10 mouse cellular contexts compared by ENCODE assay signal in the genomic region with DNA sequence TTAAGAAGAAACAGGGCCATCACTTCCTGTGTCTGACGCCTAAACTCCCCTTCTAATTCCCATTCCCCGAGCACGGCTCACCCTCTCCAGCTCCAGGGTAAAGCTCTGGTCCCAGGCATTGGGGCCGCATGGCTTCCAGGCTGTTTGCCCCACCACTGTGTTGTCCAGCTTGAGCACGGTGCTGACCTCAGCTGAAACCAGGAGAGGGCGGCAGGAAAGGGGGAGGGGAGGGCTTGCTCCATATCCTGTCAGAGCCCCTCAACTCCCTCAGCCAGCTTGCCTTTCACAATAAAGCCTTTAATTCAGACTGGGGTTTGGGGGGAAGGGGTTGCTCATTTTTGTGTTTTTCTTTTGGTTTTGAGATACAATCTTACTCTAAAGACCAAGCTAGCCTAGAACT. TPM values are rescaled to one million over a fixed set of nuclear protein-coding genes. Genes with fewer than 3 reads are reported as not detected.
DNase-seq lines count a peak whose midpoint lies in the region; ATAC-seq and TF ChIP-seq lines count a peak whose summit lies in the region.
"Had no signal": no experiment of that assay in that cellular context is flagged by ENCODE, and none has a peak within 500 bp of the region (broad histone marks: within the 10 kb centered on the region; RNA-seq: fewer than 3 reads in every experiment).

No protein-coding gene starts in this region.

- H3K27ac ChIP-seq in heart, postnatal 0 days (ENCODE audit: low read depth): no peak overlapping the region; the same call in 1 of the 2 replicates
- H3K27ac ChIP-seq in heart, adult 2 months: no peak overlapping the region
- H3K27ac ChIP-seq in midbrain, embryonic 10.5 days (replicated peaks): 0 out of 2 replicates have a peak overlapping the region, but pooled peaks have one; percentile 19
- no peak overlapping the region for H3K27ac ChIP-seq in midbrain, embryonic 14.5 days (replicated peaks; ENCODE audit: low read depth, low read length)
- peak overlapping the region; percentile 86 for H3K27ac ChIP-seq in limb, embryonic 13.5 days

- no peak for TF ChIP-seq POLR2A in heart, adult 2 months (IDR thresholded peaks at IDR 0.05; ENCODE audit: insufficient read depth, low read depth, low read length)

- peak; percentile 39; the same call in 1 of the 2 replicates for ATAC-seq in heart, postnatal 0 days (ENCODE audit: insufficient read depth, low read depth)
- ATAC-seq in midbrain, embryonic 14.5 days (ENCODE audit: low FRiP score, low TSS enrichment): no peak
- ATAC-seq in limb, embryonic 13.5 days (ENCODE audit: low FRiP score, low read depth): peak; percentile 73

- WGBS in heart, postnatal 0 days: 30% methylated on average over 6 of the region's 6 CpGs
- WGBS in heart, adult 2 months: 35% methylated on average over 6 of the region's 6 CpGs
- WGBS in midbrain, embryonic 10.5 days: 37% methylated on average over 6 of the region's 6 CpGs
- WGBS in midbrain, embryonic 14.5 days: 40% methylated on average over 6 of the region's 6 CpGs
- WGBS in limb, embryonic 13.5 days: 6% methylated on average over 6 of the region's 6 CpGs

- no peak for DNase-seq in heart, postnatal 0 days (ENCODE audit: low spot score)
- DNase-seq in heart, adult 2 months: no peak
- DNase-seq in midbrain, embryonic 10.5 days (ENCODE audit: low spot score): no peak
- no peak for DNase-seq in midbrain, embryonic 14.5 days
- DNase-seq in yolk sac, embryonic 10.5 days (ENCODE audit: low spot score): peak; percentile 68
- DNase-seq in retina, embryonic 14.5 days (ENCODE audit: low spot score): no peak
- no peak for DNase-seq in urinary bladder, postnatal 10 days (ENCODE audit: low spot score)
- DNase-seq: right cerebral cortex, postnatal 4 days; thymus, postnatal 4 days had no signal

- no peak for TF ChIP-seq CTCF in heart, postnatal 0 days (IDR thresholded peaks at IDR 0.05; ENCODE audit: low read depth)
- no peak for TF ChIP-seq CTCF in heart, adult 2 months (IDR thresholded peaks at IDR 0.05)

- H3K4me1 ChIP-seq in heart, postnatal 0 days (ENCODE audit: control insufficient read depth, insufficient read depth): no peaks in the 10 kb centered on the region; the same call in 1 of the 2 replicates
- no peaks in the 10 kb centered on the region for H3K4me1 ChIP-seq in heart, adult 2 months (ENCODE audit: control insufficient read depth, insufficient read depth, low read length)
- no peaks in the 10 kb centered on the region for H3K4me1 ChIP-seq in midbrain, embryonic 10.5 days
- no peaks in the 10 kb centered on the region for H3K4me1 ChIP-seq in midbrain, embryonic 14.5 days (ENCODE audit: control insufficient read depth, insufficient read depth, low read length)
- H3K4me1 ChIP-seq in limb, embryonic 13.5 days: peaks cover 19% of the 10 kb centered on the region

- H3K36me3 ChIP-seq in heart, postnatal 0 days (replicated peaks; ENCODE audit: control insufficient read depth, insufficient read depth, low read length): peaks cover 82% of the 10 kb centered on the region
- H3K36me3 ChIP-seq in heart, adult 2 months (ENCODE audit: control insufficient read depth, insufficient read depth, low read length): no peaks in the 10 kb centered on the region
- peaks cover 92% of the 10 kb centered on the region for H3K36me3 ChIP-seq in midbrain, embryonic 10.5 days
- H3K36me3 ChIP-seq in midbrain, embryonic 14.5 days (ENCODE audit: control insufficient read depth, insufficient read depth, low read length): peaks cover 86% of the 10 kb centered on the region
- peaks cover 87% of the 10 kb centered on the region for H3K36me3 ChIP-seq in limb, embryonic 13.5 days

- no peak overlapping the region for H3K4me3 ChIP-seq in heart, postnatal 0 days (ENCODE audit: low read depth, low read length)
- H3K4me3 ChIP-seq in heart, adult 2 months: no peak overlapping the region
- no peak overlapping the region for H3K4me3 ChIP-seq in midbrain, embryonic 10.5 days
- H3K4me3 ChIP-seq in midbrain, embryonic 14.5 days (replicated peaks; ENCODE audit: low read depth, low read length): no peak overlapping the region
- peak overlapping the region; percentile 15; the same call in 1 of the 2 replicates for H3K4me3 ChIP-seq in limb, embryonic 13.5 days

- H3K9me3 ChIP-seq in heart, postnatal 0 days (replicated peaks; ENCODE audit: control insufficient read depth, low read length): no peaks in the 10 kb centered on the region
- H3K9me3 ChIP-seq in midbrain, embryonic 10.5 days (replicated peaks): no peaks in the 10 kb centered on the region
- H3K9me3 ChIP-seq in midbrain, embryonic 14.5 days (ENCODE audit: control insufficient read depth, low read length): no peaks in the 10 kb centered on the region
- no peaks in the 10 kb centered on the region for H3K9me3 ChIP-seq in limb, embryonic 13.5 days

- no peak overlapping the region for H3K4me2 ChIP-seq in heart, postnatal 0 days (ENCODE audit: low read depth, low read length)
- no peak overlapping the region for H3K4me2 ChIP-seq in midbrain, embryonic 14.5 days (ENCODE audit: low read length)
- H3K4me2 ChIP-seq in limb, embryonic 13.5 days (replicated peaks): peak overlapping the region; percentile 46

- intact Hi-C loops in heart, adult 2 months (cut with DNase I): no loop called here

- H3K9ac ChIP-seq in heart, postnatal 0 days (replicated peaks; ENCODE audit: low read depth, low read length): no peak overlapping the region
- H3K9ac ChIP-seq in heart, adult 2 months (ENCODE audit: low read depth, low read length): no peak overlapping the region
- no peak overlapping the region for H3K9ac ChIP-seq in midbrain, embryonic 14.5 days (replicated peaks; ENCODE audit: low read length)
- no peak overlapping the region; the same call in 1 of the 2 replicates for H3K9ac ChIP-seq in limb, embryonic 13.5 days

- no peaks in the 10 kb centered on the region for H3K79me2 ChIP-seq in heart, adult 2 months (replicated peaks; ENCODE audit: control insufficient read depth, insufficient read depth, low read length)

- TF ChIP-seq EP300 in heart, postnatal 0 days (IDR thresholded peaks at IDR 0.05; ENCODE audit: low read depth): no peak
- no peak for TF ChIP-seq EP300 in heart, adult 2 months (IDR thresholded peaks at IDR 0.05; ENCODE audit: insufficient read depth, low read depth, low read length)

- no peaks in the 10 kb centered on the region for H3K27me3 ChIP-seq in heart, postnatal 0 days (ENCODE audit: control insufficient read depth, insufficient read depth, low read length)
- H3K27me3 ChIP-seq in heart, adult 2 months (ENCODE audit: control insufficient read depth, insufficient read depth, low read length): no peaks in the 10 kb centered on the region
- H3K27me3 ChIP-seq in midbrain, embryonic 10.5 days (ENCODE audit: low read depth, poor library complexity, severe bottlenecking): no peaks in the 10 kb centered on the region
- H3K27me3 ChIP-seq in midbrain, embryonic 14.5 days (ENCODE audit: control insufficient read depth, insufficient read depth, low read length): no peaks in the 10 kb centered on the region
- no peaks in the 10 kb centered on the region for H3K27me3 ChIP-seq in limb, embryonic 13.5 days

RNA-seq across cellular contexts. Expression of a gene that starts 14.6 kb away (rescaled TPM):
- total RNA-seq in heart, postnatal 0 days (2014; rRNA removed; ENCODE audit: low replicate concordance): 0.15 TPM in 1 of 2 replicates, not detected in the other
- polyA plus RNA-seq in heart, postnatal 0 days (2015; fragmentation: Nextera tagmentation; extraction: Ambion mirVana): 0.20 and 0.32 TPM in 2 replicates
- total RNA-seq in heart, adult 2 months (2021): under 1 TPM; 0.37 to 0.39 TPM
- polyA plus RNA-seq in heart, adult 2 months (2012; rRNA removed): 0.41 and 0.79 TPM in 2 replicates
- polyA plus RNA-seq in midbrain, embryonic 10.5 days (2016; fragmentation: Nextera tagmentation; extraction: Ambion mirVana): 0.29 and 0.38 TPM in 2 replicates
- polyA plus RNA-seq in midbrain, embryonic 14.5 days (2014; fragmentation: Nextera tagmentation; extraction: Ambion mirVana): 0.72 and 1.3 TPM in 2 replicates
- polyA plus RNA-seq in limb, embryonic 13.5 days (2015; fragmentation: Nextera tagmentation; extraction: Ambion mirVana): 0.89 and 1.2 TPM in 2 replicates

RNA-seq across cellular contexts. Expression of a gene that starts 17.9 kb away (rescaled TPM):
- 44.2 and 57.4 TPM in 2 replicates for total RNA-seq in heart, postnatal 0 days (2014; rRNA removed; ENCODE audit: low replicate concordance)
- polyA plus RNA-seq in heart, postnatal 0 days (2015; fragmentation: Nextera tagmentation; extraction: Ambion mirVana): 13.0 and 14.2 TPM in 2 replicates
- 10 to 100 TPM; 51.1 to 55.6 TPM for total RNA-seq in heart, adult 2 months (2021)
- polyA plus RNA-seq in heart, adult 2 months (2012; rRNA removed): 53.7 and 59.5 TPM in 2 replicates
- polyA plus RNA-seq in midbrain, embryonic 10.5 days (2016; fragmentation: Nextera tagmentation; extraction: Ambion mirVana): 22.8 and 27.0 TPM in 2 replicates
- 26.6 TPM in 2 replicates for polyA plus RNA-seq in midbrain, embryonic 14.5 days (2014; fragmentation: Nextera tagmentation; extraction: Ambion mirVana)
- 28.7 and 29.8 TPM in 2 replicates for polyA plus RNA-seq in limb, embryonic 13.5 days (2015; fragmentation: Nextera tagmentation; extraction: Ambion mirVana)

RNA-seq across cellular contexts. Expression of a gene that starts 28.6 kb away (rescaled TPM):
- total RNA-seq in heart, postnatal 0 days (2014; rRNA removed; ENCODE audit: low replicate concordance): 82.2 and 82.6 TPM in 2 replicates
- 101 and 102 TPM in 2 replicates for polyA plus RNA-seq in heart, postnatal 0 days (2015; fragmentation: Nextera tagmentation; extraction: Ambion mirVana)
- total RNA-seq in heart, adult 2 months (2021): 10 to 100 TPM; 23.8 to 25.6 TPM
- polyA plus RNA-seq in heart, adult 2 months (2012; rRNA removed): 22.3 and 27.7 TPM in 2 replicates
- 233 and 242 TPM in 2 replicates for polyA plus RNA-seq in midbrain, embryonic 10.5 days (2016; fragmentation: Nextera tagmentation; extraction: Ambion mirVana)
- 106 and 116 TPM in 2 replicates for polyA plus RNA-seq in midbrain, embryonic 14.5 days (2014; fragmentation: Nextera tagmentation; extraction: Ambion mirVana)
- polyA plus RNA-seq in limb, embryonic 13.5 days (2015; fragmentation: Nextera tagmentation; extraction: Ambion mirVana): 163 and 167 TPM in 2 replicates

RNA-seq across cellular contexts. Expression of a gene that starts 33.9 kb away (rescaled TPM):
- total RNA-seq in heart, postnatal 0 days (2014; rRNA removed; ENCODE audit: low replicate concordance): 92.5 and 95.7 TPM in 2 replicates
- polyA plus RNA-seq in heart, postnatal 0 days (2015; fragmentation: Nextera tagmentation; extraction: Ambion mirVana): 75.5 and 79.3 TPM in 2 replicates
- total RNA-seq in heart, adult 2 months (2021): 10 to 100 TPM; 15.7 to 17.7 TPM
- 18.0 and 27.3 TPM in 2 replicates for polyA plus RNA-seq in heart, adult 2 months (2012; rRNA removed)
- 314 and 357 TPM in 2 replicates for polyA plus RNA-seq in midbrain, embryonic 10.5 days (2016; fragmentation: Nextera tagmentation; extraction: Ambion mirVana)
- 109 and 113 TPM in 2 replicates for polyA plus RNA-seq in midbrain, embryonic 14.5 days (2014; fragmentation: Nextera tagmentation; extraction: Ambion mirVana)
- 138 and 143 TPM in 2 replicates for polyA plus RNA-seq in limb, embryonic 13.5 days (2015; fragmentation: Nextera tagmentation; extraction: Ambion mirVana)

Comparison
In these comparisons a context has a peak if more than half of its experiments do, and no peak if none do; other contexts are left out.
1. H3K27ac ChIP-seq: peak in midbrain, embryonic 10.5 days (single experiment) and limb, embryonic 13.5 days (single experiment); none in heart, postnatal 0 days (single experiment), heart, adult 2 months (single experiment) and midbrain, embryonic 14.5 days (single experiment).